Mouse (Mus musculus) adrenal gland, adult 18-20 months (tissue): ENCODE results near the gene Cbx3. TPM values are rescaled to one million over a fixed set of nuclear protein-coding genes. Genes with fewer than 3 reads are reported as not detected.
A peak's percentile ranks its signal among the peaks of the same experiment; 100 is the strongest.

Experiments
- DNase-seq, 2 experiments: peaks; one replicate each; pipeline ENCODE4 v3.0.0; 2021 to 2022; ENCODE audit warnings: low spot score in 2 of 2
- long read RNA-seq, 2 experiments: library from polyadenylated mRNA; stranded (forward); transcript quantifications; one replicate each; pipeline ENCODE4 v2.0.0; 2021
- total RNA-seq, 2 experiments: library from RNA; stranded (reverse); gene quantifications; 1 replicate in 1 of 2; 2 replicates in 1 of 2; pipeline ENCODE4 v1.2.3; 2021

Cbx3 gene
- total RNA-seq: 10 to 100 TPM; 66.4 to 81.6 TPM
- long read RNA-seq, experiment 1, transcript Cbx3-201 (6 exons, 1,889 nt): major isoform, 33 of 34 reads
- long read RNA-seq, experiment 1, partial matches to known transcripts: 0 of 34 reads
- long read RNA-seq, experiment 1, other reads (novel, unspliced or antisense): 1 of 34 reads
- long read RNA-seq, experiment 2, transcript Cbx3-201 (6 exons, 1,889 nt): major isoform, 164 of 187 reads
- long read RNA-seq, experiment 2, transcript Cbx3-206 (2 exons, 308 nt): minor isoform, 13 of 187 reads
- long read RNA-seq, experiment 2, partial matches to known transcripts: 4 of 187 reads
- long read RNA-seq, experiment 2, other reads (novel, unspliced or antisense): 5 of 187 reads

DNA sequence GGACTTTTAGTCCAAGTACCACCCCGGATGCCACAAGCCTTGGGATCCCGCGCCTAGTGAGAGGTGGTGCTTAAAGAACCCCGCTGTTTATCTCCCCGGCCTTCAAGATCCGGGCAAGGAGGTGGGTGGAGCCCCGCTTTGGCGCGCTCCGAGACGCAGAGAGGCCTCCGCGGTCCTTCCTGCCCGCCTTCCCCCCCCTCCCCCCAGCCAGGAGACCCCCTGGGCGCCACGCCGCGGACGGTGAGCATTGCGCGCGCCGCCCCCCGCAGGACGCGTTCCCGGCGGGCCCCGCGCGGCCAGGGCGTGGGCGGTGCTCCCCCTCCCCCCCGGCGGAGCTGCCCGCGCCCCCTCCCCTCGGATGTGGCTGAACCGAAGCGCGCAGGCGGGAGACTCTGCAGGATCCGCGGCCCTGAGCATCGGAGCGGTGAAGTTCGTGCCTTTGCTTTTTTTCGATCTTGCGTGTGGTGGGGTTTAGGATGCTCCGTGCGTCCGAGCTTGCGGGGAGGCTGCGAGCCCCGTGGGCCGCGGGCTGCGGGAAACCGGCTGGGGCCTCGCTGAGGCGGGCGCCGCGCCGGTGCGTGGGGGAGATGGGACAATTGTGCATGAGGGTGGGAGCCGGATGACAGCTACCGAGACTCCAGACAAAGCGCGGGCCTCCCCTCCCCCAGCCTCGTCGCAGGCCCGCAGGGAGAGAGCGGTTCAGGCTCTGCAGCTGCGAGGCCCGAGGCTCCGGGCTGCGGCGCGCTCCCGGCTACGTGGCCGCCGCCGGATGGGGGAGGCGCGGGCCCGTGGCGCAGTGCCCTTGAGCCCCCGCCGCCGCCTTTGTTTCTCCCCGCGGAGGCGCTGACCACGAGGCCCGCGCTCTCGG lies at the start of gene Cbx3:
Cbx3 (plus strand) TSS at position 50 of the 868 bp plus-strand sequence.
- peak; percentile 82 for DNase-seq

DNA sequence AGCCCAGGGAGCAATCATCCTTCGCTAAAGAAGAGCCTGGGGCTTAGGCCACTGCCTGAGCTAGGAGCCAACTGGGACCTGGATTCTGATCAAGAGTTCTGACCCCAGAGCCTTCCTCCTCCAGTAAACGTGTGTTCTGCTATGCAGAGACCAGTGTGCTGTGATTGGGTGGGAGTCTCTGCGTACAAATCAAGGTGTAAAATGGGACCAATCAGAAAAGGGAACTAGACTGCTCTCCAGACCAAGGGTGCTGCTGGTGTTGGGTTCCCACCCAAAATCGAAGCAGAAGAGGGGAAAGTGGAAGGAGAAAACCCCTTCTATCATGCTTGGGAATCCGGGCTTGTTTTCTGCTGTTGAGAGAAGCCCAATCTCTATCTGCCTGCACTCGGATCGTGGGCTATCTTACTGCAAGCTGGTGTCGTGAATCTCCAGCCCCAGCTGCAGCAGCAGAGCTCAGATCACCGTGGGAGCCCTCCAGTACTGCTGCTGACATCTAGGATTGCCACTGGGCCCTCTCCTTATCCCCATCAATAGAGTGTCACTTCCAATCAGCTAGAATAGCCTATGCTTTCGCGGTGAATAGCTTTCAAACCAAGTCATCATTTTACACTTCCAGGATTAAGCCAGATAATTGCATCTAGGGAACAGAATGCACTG lies 46.6 kb upstream of the Cbx3 start:
- no peak for DNase-seq

DNA sequence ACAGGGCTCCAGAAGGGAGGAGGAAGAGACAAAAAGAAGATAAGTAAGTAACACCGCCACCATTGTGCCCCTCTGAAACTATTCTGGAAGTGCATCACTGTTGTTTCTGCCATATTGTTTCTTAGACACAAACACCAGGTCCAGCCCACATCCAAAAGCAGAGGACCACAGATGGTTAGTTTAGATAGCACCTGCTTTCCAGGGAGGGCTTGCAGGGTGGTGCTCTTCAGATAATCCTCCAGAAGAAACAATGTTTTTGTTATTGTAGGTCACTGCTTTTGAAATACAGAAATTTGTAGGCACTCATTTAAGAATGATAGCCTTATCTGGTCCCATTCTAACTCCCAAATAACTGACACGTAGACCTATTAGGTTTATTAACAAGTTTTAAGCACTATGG lies 45.6 kb upstream of the Cbx3 start:
- no peak for DNase-seq

DNA sequence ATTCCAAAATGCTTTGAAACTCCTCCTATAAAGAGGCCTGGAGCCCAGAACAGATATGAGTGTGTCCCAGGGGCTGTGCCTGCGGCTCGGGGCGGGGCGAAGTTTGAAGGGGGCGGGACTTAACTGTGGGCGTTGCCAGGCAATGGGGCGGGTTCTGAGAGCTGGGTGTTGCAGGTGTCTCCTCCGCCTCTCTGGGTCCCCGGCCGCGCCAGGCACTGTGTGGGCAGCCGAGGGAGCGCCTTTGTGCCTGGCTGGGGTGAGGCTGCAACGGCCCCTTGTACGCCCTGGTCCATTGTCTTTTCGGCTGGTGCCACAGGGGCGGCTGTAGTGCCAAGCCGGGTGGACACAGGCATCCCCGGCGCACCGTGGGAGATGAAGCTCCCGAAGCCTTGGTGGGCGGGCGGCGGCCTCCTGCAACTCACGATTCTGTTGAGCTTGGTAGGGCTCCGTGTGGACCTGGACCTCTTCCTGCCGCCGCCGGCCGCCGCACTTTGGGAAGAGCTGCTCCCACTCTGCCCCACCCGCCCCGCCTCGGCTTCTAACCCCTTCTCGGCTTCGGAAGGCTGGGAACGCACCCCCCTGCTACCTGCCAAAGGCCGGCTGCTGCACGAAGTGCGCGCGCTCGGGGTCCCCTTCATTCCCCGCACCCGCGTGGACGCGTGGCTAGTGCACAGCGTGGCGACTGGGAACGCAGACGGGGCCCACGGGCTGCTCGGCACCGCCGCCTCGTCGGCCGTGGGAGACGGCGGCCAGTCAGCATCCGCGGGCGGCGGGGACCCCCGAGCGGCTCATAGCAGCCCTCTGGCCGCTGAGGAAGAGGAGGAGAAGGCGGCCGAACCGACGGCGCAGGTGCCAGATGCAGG lies 37.4 kb upstream of the Cbx3 start, which contains the start of gene Nfe2l3:
Nfe2l3 (plus strand) TSS at position 136 of the 863 bp plus-strand sequence.
- DNase-seq: peak; percentile 19 to 30

DNA sequence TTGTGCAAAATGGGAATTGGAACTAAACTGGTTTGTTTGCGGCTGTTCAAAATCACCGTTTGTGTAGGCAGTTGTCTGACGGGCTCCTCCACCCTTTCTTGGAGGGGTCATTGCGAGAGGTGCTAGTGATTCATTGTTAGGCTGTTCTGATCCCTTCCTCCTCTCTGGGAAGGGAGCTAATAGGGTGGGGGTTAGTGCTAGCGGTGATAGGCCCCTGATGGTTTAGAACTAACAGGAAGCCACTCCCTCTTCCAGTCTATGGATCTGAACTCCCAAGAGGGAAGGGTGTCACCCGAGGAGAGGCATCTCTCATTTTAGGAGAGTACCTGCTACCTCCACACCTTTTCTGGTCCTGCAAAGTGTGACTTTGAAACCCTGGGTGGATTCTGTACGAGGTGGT lies 35.9 kb upstream of the Cbx3 start:
- DNase-seq: no peak

DNA sequence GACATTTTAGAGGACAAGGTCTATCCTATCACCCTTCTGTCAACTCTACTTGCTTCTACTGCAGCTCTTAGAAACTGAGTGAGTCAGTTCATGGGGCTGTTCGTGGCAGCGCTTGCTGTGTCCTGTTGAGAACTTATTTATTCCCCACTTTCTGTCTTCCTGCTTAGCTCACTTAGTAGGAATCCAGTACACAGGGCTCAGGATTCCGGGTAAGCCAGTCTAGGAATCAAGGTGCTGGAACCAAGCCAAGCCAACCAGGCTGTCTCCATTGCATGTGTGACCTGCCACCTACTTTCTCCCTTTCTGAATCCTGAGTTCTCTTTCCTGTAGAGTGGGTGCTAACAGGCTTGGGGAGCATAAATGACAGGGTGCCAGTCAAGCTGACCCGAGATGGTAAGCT lies 32.5 kb upstream of the Cbx3 start:
- no peak for DNase-seq

DNA sequence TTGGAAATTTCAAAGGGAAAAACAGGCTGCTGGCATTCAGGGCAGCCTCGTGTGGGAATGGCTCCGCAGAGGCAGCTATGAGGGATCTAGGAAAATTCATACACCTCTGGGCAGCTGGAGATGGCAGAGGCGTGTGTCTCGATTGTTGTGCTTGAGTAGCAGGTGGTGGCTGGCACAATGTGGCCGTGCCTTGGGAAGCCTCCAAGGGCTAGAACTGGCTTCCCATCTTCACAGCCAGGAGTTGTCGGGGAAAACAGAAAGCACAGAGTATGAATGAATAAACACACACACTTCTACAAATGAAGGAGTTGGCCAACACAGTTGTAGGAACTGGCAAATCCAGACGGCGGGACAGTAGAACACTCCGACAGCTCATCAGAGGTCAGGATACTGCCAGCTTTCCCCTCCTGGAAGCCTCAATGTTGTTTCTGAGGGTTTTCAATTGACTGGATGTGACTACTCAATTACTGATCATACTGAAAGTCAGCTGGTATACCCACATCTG lies 31.3 kb upstream of the Cbx3 start:
- no peak for DNase-seq

DNA sequence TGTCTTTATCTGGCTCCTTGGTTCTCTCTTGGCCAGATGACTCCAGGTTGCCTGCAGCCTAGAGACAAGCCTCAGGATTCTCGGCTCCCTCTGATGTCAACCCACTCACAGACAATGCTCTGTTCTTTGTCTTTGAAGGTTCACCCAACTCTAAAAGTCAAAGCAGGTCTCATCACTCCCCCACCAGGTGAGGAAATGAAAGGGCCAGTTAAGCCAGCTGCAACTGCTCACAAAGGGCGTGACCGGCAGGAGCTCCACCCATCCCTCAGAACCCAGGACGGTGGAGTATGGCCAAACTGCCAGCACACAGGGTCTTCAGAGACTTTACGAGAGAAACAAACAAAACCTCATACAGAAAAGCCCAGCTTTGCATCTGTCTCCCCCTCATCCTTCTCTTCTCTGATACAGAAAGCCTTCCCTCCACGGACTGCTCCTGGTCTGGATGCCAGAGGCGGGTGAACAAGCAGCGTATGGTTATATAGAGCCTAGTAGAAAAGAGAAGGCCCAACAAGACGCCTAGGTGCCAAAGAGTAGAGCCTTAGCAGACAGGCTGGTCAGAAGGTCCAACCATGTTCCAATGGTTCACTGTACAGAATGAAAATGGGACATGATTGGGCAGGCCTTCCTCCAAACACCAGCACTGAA lies 27.8 kb upstream of the Cbx3 start:
- no peak for DNase-seq

DNA sequence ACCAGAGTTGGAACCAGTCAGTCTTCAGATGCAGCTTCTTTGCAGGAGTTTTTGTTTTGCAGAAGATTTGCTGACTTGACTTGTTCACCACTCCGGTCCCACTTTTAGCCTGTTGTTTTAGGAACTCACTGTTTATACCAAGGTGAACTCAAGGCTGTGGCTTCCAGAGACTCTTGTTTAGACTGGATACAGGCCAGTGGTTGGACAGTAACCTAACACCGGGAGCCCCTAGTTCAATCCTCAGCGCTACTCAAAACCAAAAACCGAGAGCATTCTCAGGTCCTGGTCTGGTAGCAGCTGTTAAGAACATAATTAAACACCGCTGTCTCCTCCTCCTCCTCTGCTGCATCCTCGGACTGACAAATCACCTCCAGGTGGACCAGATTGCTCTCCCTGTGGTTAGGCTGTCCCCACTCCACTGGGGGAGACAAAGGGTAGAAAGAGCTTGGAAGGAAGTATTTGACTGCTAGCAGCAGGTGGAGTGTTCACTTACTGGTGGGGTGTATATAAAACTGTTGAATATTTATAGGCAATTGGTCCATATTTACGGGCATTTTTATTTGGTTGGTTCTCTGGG lies 17.1 kb upstream of the Cbx3 start:
- no peak for DNase-seq

DNA sequence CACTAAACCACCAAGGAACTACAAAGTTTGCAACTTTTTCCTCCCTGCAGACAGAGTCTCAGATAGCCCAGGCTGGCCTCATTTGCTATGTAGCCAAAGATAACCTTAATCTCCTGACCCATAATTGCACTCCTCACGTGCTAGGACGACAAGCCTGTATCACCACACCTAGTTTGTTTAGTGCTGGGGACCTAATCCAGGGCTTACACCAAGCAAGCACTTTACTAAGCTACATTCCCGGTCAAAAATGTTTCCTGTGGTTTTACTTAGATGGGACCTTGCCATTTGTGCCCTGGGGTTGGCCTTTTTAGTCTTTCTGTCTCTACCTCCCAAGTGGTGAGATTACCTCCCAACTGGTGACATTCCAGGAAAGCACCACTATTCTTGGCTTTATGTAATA lies 15.2 kb upstream of the Cbx3 start:
- no peak for DNase-seq

DNA sequence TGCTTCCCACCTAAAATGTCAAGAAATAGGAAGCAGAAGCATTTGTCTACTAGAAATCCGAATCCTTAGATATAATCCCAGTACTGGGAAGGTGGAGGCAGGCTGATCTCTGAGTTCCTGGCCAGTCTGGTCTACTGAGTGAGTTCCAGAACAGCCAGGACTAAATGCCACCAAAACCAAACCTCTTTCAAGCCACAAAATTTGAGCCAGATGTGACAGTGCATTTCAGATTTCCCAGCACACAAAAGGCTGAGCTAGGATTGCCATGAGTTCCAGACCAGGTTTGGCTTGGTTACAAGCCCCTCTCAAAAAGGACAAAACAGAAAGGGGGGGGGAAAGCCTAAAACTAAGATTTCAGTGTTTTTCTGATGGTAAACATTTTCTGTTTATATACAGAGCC lies 14.0 kb upstream of the Cbx3 start:
- no peak for DNase-seq

DNA sequence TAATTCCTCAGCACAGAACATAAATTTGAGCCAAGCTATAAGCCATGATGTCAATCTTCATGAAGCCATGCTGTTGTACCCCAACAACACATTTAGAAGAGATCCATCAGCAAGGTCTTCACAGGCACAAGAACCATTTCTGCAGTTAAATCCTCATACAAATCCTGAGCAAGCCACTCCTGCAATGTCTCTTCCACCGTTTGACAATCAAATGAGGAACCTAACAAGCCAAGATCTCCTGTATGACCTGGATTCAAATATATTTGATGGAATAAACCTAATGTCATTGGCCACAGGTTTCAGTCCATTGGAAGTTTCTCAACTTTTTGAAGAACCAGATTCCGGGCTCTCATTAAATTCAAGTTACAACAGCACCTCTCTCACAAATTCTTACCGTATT lies 12.9 kb upstream of the Cbx3 start:
- no peak for DNase-seq

DNA sequence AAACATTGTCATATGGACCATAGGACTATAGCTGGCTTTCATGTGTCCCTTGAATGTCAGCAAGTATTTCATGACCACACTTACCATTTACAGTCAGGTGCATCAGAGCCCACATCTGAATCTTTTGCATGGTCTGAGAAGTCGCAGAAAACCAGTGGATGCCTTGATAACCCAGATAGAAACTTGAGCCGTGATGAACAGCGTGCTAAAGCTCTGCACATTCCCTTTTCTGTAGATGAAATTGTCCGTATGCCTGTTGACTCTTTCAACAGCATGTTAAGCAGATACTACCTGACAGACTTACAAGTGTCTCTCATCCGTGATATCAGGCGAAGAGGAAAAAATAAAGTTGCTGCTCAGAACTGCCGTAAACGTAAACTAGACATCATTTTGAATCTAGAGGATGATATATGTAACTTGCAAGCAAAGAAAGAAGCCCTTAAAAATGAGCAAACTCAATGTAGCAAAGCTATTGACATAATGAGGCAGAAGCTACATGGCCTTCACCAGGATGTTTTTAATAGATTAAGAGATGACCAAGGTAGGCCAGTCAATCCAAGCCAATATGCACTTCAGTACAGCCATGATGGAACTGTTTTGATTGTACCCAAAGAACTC lies 12.3 kb upstream of the Cbx3 start:
- no peak for DNase-seq

DNA sequence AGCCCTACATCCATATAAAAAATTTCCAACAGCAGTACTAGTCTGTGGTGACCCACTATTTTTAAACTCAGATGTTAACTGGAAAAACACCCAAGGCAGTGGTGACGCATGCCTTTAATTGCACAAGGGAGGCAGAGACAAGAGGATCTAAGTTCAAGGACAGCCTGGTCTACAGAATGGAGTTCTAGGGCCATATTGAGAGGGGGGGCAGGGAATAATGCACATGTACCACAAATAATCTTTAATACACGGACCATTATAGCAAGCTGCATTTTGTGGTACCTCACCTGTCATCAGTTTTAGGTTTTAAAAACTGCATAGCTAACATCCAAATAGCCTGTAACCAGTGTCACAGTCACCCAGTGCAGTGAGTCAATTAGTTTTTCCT lies 11.2 kb upstream of the Cbx3 start:
- DNase-seq: peak in 1 of 2 experiments; percentile 31

DNA sequence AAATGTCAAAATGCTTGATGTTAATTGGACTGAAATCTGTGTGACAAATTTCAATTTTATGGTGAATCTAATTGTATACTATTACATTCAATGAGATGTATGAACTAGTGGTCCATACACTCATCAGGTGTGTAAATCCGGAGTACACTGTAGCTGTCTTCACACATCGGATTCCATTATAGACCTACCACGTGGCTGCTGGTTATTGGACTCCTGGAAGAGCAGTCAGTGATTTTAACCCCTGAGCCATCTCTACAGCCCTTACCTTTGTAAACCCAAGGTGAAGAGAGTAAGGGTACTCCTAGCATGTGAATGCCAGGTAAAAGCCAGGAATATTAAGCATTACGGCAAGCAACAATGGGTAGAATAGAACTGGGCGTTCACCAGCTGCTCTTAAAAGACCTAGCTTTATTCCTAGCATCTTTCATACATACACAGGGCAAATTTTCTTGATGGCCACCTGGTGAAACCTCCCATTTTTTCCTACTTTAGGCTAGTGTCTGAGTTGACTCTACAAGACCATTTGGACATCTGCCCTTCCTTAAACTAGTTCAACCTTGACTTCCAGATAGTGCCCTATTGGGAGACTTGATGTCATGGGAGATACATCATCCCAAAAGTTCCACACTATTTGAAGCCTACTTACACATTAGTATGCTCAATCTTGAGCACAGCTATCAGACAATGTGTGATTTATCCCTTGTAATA lies 10.7 kb upstream of the Cbx3 start:
- no peak for DNase-seq

DNA sequence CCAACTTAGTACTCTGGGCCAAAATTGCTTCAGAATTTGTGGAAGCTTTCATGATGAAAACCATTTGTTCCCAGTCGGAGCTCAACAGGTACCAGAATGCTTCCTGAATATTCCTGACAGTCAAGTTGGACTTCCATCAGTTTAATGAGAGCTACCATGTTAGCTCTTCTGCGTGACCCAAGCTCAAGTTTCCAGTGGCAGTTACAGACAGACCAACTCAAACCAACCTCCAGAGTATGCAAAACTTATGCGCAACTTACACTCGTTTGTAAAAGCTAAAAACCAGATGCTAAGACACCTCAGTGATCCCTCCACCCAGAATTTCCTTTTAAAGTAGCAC lies 10.2 kb upstream of the Cbx3 start:
- DNase-seq: no peak

DNA sequence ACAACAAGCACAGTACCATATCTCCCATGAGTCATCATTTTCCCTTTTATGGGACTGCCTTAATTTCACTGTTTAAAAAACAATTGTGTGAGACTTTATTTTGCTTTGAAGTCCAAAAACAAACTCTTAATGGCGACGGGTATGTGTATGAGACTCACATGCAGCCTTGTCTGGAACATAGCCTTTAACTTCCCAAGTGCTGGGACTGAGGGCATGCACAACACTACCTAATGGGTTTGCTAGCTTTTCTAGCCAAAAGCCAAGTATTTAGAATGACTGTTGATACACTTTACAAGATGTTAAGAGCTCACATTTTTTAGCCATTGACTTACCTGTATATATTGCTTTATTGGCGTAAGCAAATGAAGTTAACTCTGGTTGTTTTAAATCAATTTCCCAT lies 9.8 kb upstream of the Cbx3 start:
- no peak for DNase-seq

DNA sequence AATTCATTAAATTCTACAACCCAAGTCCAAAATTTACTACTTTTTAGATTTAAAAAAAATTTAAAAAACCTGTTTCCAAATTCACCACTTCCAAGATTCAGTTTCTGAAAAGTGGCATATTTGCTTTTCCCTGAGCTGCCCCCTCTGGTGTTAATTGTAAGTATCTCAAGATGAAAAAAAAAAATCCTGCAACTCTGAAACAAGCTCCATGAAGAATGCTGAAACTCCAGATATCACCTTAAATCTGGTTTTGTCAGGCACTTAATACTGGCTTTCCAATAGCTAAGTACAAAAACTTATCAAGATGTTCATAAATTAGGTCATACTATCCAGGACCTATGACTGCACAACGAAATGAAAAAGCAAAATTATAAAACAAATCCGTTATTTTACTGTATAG lies 2.5 kb upstream of the Cbx3 start:
- no peak for DNase-seq
